Mouse (Mus musculus) MEL (cell line): ENCODE results near the gene 4930404H24Rik. TPM values are rescaled to one million over a fixed set of nuclear protein-coding genes. Genes with fewer than 3 reads are reported as not detected.

ENCODE experiments used
- DNase-seq: peaks from one replicate; pipeline ENCODE4 v3.0.0; 2011; ENCODE audit warnings: low read depth, low spot score
- H3K27ac ChIP-seq: 2 replicates; pipeline ENCODE4 v1.5.1; 2012; ENCODE audit warnings: low read depth, mild to moderate bottlenecking, control low read depth, low read length, moderate library complexity; ENCODE audit not compliant: control insufficient read depth
- H3K27me3 ChIP-seq, 2 experiments: fragments of 150-350 bp in 1 of 2; sonication (generic) in 1 of 2; 2 replicates each; pipeline ENCODE4 v1.6.1; 2012; ENCODE audit warnings: low read length in 2 of 2, mild to moderate bottlenecking in 2 of 2, improper control_type of control experiment in 1 of 2, moderate library complexity in 1 of 2; ENCODE audit not compliant: insufficient read depth in 2 of 2, control insufficient read depth in 1 of 2
- H3K36me3 ChIP-seq, 2 experiments: 2 replicates each; pipeline ENCODE4 v1.6.1; 2012 to 2014; ENCODE audit warnings: low read length in 2 of 2, improper control_type of control experiment in 1 of 2, inconsistent platforms in 1 of 2, mild to moderate bottlenecking in 1 of 2; ENCODE audit not compliant: insufficient read depth in 2 of 2, control insufficient read depth in 1 of 2
- H3K4me1 ChIP-seq, 2 experiments: fragments of 150-350 bp in 1 of 2; sonication (generic) in 1 of 2; 2 replicates each; pipeline ENCODE4 v1.6.1; 2012; ENCODE audit warnings: low read length in 2 of 2, improper control_type of control experiment in 1 of 2, mild to moderate bottlenecking in 1 of 2; ENCODE audit not compliant: insufficient read depth in 2 of 2, control insufficient read depth in 1 of 2
- H3K4me3 ChIP-seq, 2 experiments: fragments of 150-350 bp in 1 of 2; sonication (generic) in 1 of 2; 2 replicates each; pipeline ENCODE4 v1.5.1; 2012; ENCODE audit warnings: low read depth in 2 of 2, low read length in 2 of 2, mild to moderate bottlenecking in 2 of 2, moderate library complexity in 2 of 2, control low read depth in 1 of 2, improper control_type of control experiment in 1 of 2; ENCODE audit not compliant: control insufficient read depth in 1 of 2, insufficient read depth in 1 of 2
- H3K79me2 ChIP-seq: 2 replicates; pipeline ENCODE4 v1.6.1; 2012; ENCODE audit warnings: mild to moderate bottlenecking, low read length, moderate library complexity; ENCODE audit not compliant: control insufficient read depth, poor library complexity, insufficient read depth
- H3K9ac ChIP-seq: 2 replicates; pipeline ENCODE4 v1.6.1; 2012; ENCODE audit warnings: low read depth, mild to moderate bottlenecking, control low read depth, low read length, moderate library complexity; ENCODE audit not compliant: control insufficient read depth, poor library complexity, severe bottlenecking
- H3K9me3 ChIP-seq: fragments of 150-350 bp; sonication (generic); replicated peaks from 2 replicates; pipeline ENCODE4 v1.6.1; 2012; ENCODE audit warnings: mild to moderate bottlenecking, low read length, improper control_type of control experiment, moderate library complexity; ENCODE audit not compliant: insufficient read depth
- BHLHE40 ChIP-seq: IDR thresholded peaks from 2 replicates; pipeline ENCODE4 v1.6.1; 2012; ENCODE audit warnings: low read depth, mild to moderate bottlenecking, inconsistent platforms, low read length, improper control_type of control experiment, borderline replicate concordance
- CHD2 ChIP-seq: IDR thresholded peaks from 2 replicates; pipeline ENCODE4 v1.6.1; 2011; ENCODE audit warnings: low read length, improper control_type of control experiment
- CTCF ChIP-seq, 3 experiments: IDR thresholded peaks in 2 of 3; conservative IDR thresholded peaks in 1 of 3; 2 replicates each; pipeline ENCODE4 v1.5.1; 2011 to 2012; ENCODE audit warnings: low read length in 3 of 3, low read depth in 2 of 3, mild to moderate bottlenecking in 2 of 3, improper control_type of control experiment in 1 of 3, inconsistent platforms in 1 of 3, mixed read lengths in 1 of 3, moderate library complexity in 1 of 3; ENCODE audit not compliant: control insufficient read depth in 1 of 3, insufficient read depth in 1 of 3, poor library complexity in 1 of 3, severe bottlenecking in 1 of 3
- E2F4 ChIP-seq: IDR thresholded peaks from 2 replicates; pipeline ENCODE4 v1.6.1; 2011; ENCODE audit warnings: low read depth, low read length, improper control_type of control experiment, borderline replicate concordance
- ELF1 ChIP-seq: IDR thresholded peaks from 2 replicates; pipeline ENCODE4 v1.6.1; 2014; ENCODE audit warnings: low read depth, mild to moderate bottlenecking, inconsistent platforms, low read length, improper control_type of control experiment, moderate library complexity
- ETS1 ChIP-seq: IDR thresholded peaks from 2 replicates; pipeline ENCODE4 v1.6.1; 2012; ENCODE audit warnings: low read depth, mild to moderate bottlenecking, inconsistent platforms, low read length, improper control_type of control experiment, moderate library complexity
- GATA1 ChIP-seq: IDR thresholded peaks from 2 replicates; pipeline ENCODE4 v1.6.1; 2011; ENCODE audit warnings: low read depth, low read length, improper control_type of control experiment
- HCFC1 ChIP-seq: IDR thresholded peaks from 2 replicates; pipeline ENCODE4 v1.6.1; 2012; ENCODE audit warnings: low read depth, mild to moderate bottlenecking, inconsistent platforms, low read length, improper control_type of control experiment, moderate library complexity
- KAT2A ChIP-seq: conservative IDR thresholded peaks from 2 replicates; pipeline ENCODE4 v1.6.1; 2012; ENCODE audit warnings: low read depth, low read length, improper control_type of control experiment, inconsistent platforms
- MYB ChIP-seq: IDR thresholded peaks from 2 replicates; pipeline ENCODE4 v1.6.1; 2011; ENCODE audit warnings: mild to moderate bottlenecking, low read depth, low read length, improper control_type of control experiment
- MYC ChIP-seq: IDR thresholded peaks from 2 replicates; pipeline ENCODE4 v1.6.1; 2011; ENCODE audit warnings: low read depth, mild to moderate bottlenecking, low read length, improper control_type of control experiment, moderate library complexity
- POLR2A ChIP-seq, 2 experiments: IDR thresholded peaks; 2 replicates each; pipeline ENCODE4 v1.6.1; 2011 to 2012; ENCODE audit warnings: low read length in 2 of 2, mild to moderate bottlenecking in 2 of 2, control low read depth in 1 of 2, improper control_type of control experiment in 1 of 2, low read depth in 1 of 2, moderate library complexity in 1 of 2; ENCODE audit not compliant: control insufficient read depth in 1 of 2, insufficient read depth in 1 of 2, poor library complexity in 1 of 2
- POLR2AphosphoS2 ChIP-seq: IDR thresholded peaks from 2 replicates; pipeline ENCODE4 v1.6.1; 2011; ENCODE audit warnings: low read length, improper control_type of control experiment
- POLR2AphosphoS5 ChIP-seq: IDR thresholded peaks from 2 replicates; pipeline ENCODE4 v1.6.1; 2012; ENCODE audit warnings: low read depth, borderline replicate concordance, mild to moderate bottlenecking, inconsistent platforms, low read length, moderate library complexity, mixed read lengths
- RAD21 ChIP-seq: IDR thresholded peaks from 2 replicates; pipeline ENCODE4 v1.6.1; 2011; ENCODE audit warnings: mild to moderate bottlenecking, low read depth, low read length, improper control_type of control experiment
- RCOR1 ChIP-seq: IDR thresholded peaks from 2 replicates; pipeline ENCODE4 v1.6.1; 2012; ENCODE audit warnings: low read depth, mild to moderate bottlenecking, inconsistent platforms, low read length, improper control_type of control experiment
- SMC3 ChIP-seq: IDR thresholded peaks from 2 replicates; pipeline ENCODE4 v1.6.1; 2011; ENCODE audit warnings: low read depth, low read length, improper control_type of control experiment
- TAL1 ChIP-seq: IDR thresholded peaks from 2 replicates; pipeline ENCODE4 v1.6.1; 2012; ENCODE audit warnings: mild to moderate bottlenecking, inconsistent platforms, low read length, moderate library complexity, mixed read lengths
- TBP ChIP-seq: IDR thresholded peaks from 2 replicates; pipeline ENCODE4 v1.8.0; 2011; ENCODE audit warnings: low read depth, low read length, improper control_type of control experiment
- UBTF ChIP-seq: IDR thresholded peaks from 2 replicates; pipeline ENCODE4 v1.6.1; 2012; ENCODE audit warnings: low read depth, mild to moderate bottlenecking, inconsistent platforms, low read length, improper control_type of control experiment, moderate library complexity, borderline replicate concordance; ENCODE audit not compliant: insufficient read depth
- USF1 ChIP-seq: IDR thresholded peaks from 2 replicates; pipeline ENCODE4 v1.6.1; 2014; ENCODE audit warnings: low read depth, mild to moderate bottlenecking, inconsistent platforms, low read length, improper control_type of control experiment, moderate library complexity
- USF2 ChIP-seq, 2 experiments: IDR thresholded peaks; 2 replicates each; pipeline ENCODE4 v1.6.1; 2011 to 2012; ENCODE audit warnings: improper control_type of control experiment in 2 of 2, low read length in 2 of 2, borderline replicate concordance in 1 of 2, inconsistent platforms in 1 of 2, low read depth in 1 of 2, mild to moderate bottlenecking in 1 of 2; ENCODE audit not compliant: insufficient read depth in 1 of 2
- ZC3H11A ChIP-seq: IDR thresholded peaks from 2 replicates; pipeline ENCODE4 v1.6.1; 2012; ENCODE audit warnings: low read depth, mild to moderate bottlenecking, inconsistent platforms, low read length, improper control_type of control experiment
- ZKSCAN1 ChIP-seq: IDR thresholded peaks from 2 replicates; pipeline ENCODE4 v1.6.1; 2012; ENCODE audit warnings: low read depth, mild to moderate bottlenecking, inconsistent platforms, low read length, improper control_type of control experiment, moderate library complexity
- polyA plus RNA-seq, 2 experiments: library from polyadenylated mRNA; stranded (reverse) in 1 of 2; unstranded in 1 of 2; fragments of >175 nt in 1 of 2; fragments of >200 nt in 1 of 2; gene quantifications; 2 replicates each; pipeline versions ENCODE4 v1.2.1 to v1.2.4; 2012; ENCODE audit warnings: low replicate concordance in 2 of 2, low read depth in 1 of 2; ENCODE audit not compliant: insufficient read length in 2 of 2, insufficient read depth in 1 of 2, missing spikeins in 1 of 2
- total RNA-seq: library from RNA; depleted of rRNA; stranded (reverse); fragments of 300-350 nt; gene quantifications from 2 replicates; pipeline ENCODE4 v1.2.3, GENCODE M21; 2012

4930404H24Rik gene
- total and polyA plus RNA-seq, 3 experiments = 0.24 TPM; not detected in 2

- peak; percentile 76 for DNase-seq
- Histone ChIP-seq H3K79me2 (no peaks in the 10 kb centered on the region), H3K9ac (no peak overlapping the region), H3K4me3 (no peak overlapping the region), H3K27ac (no peak overlapping the region), H3K9me3 (no peaks in the 10 kb centered on the region), H3K27me3 (no peaks in the 10 kb centered on the region), H3K4me1 (peaks cover 2 to 14% of the 10 kb centered on the region in 2 experiments; a peak in 3 of 4 replicates), H3K36me3 (peaks cover 0 to 14% of the 10 kb centered on the region in 2 experiments; a peak in 2 of 4 replicates)
- TF ChIP-seq E2F4 (no peak), BHLHE40 (no peak), CHD2 (no peak), TAL1 (no peak), ELF1 (no peak), ZKSCAN1 (no peak), POLR2AphosphoS5 (no peak), ETS1 (no peak), USF1 (no peak), TBP (no peak), POLR2A (IDR thresholded peaks at IDR 0.05; ENCODE audit: control insufficient read depth in 1 of 2, insufficient read depth in 1 of 2, low read depth in 1 of 2, low read length in 2 of 2, poor library complexity in 1 of 2) (no peak), CTCF (IDR thresholded peaks at IDR 0.05 in 2 of 3, conservative IDR thresholded peaks at IDR 0.05 in 1 of 3; ENCODE audit: control insufficient read depth in 1 of 3, insufficient read depth in 1 of 3, low read depth in 2 of 3, low read length in 3 of 3, poor library complexity in 1 of 3, severe bottlenecking in 1 of 3) (no peak)
Measured at GRCm38 (mm10) chr2:153475114-153476112, 17.2 kb upstream of the 4930404H24Rik start.

DNA sequence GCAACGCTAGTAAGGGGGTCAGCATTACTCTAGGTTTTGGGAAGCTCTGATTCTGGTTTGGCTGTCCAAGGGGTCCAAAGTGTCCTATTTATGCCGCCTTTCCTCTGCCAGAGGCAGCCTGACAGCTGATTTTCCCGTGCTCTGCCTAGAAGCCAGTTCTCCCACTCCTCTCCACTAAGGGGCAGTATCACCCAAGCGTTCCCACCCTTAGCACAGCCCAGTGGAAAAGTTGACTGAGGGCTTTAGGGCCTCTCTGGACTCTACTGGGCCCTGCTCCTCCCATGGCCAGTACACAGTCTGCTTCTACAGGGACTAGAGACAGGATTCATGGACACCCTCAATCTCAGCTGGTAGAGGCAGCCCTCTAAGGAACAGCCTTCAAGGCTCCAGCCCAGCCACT, 14.0 kb upstream of the 4930404H24Rik start:
- H3K27me3 ChIP-seq = no peaks in the 10 kb centered on the region
- H3K4me1 ChIP-seq = peaks cover 10 to 21% of the 10 kb centered on the region in 2 experiments
- TF ChIP-seq POLR2AphosphoS2 (no peak), USF2 (IDR thresholded peaks at IDR 0.05; ENCODE audit: borderline replicate concordance in 1 of 2, insufficient read depth in 1 of 2, low read depth in 1 of 2, low read length in 2 of 2) (no peak), ZC3H11A (peak; percentile 96), UBTF (no peak), HCFC1 (no peak), E2F4 (no peak), MYB (no peak), RAD21 (peak; percentile 98), CTCF (IDR thresholded peaks at IDR 0.05 in 2 of 3, conservative IDR thresholded peaks at IDR 0.05 in 1 of 3; ENCODE audit: control insufficient read depth in 1 of 3, insufficient read depth in 1 of 3, low read depth in 2 of 3, low read length in 3 of 3, poor library complexity in 1 of 3, severe bottlenecking in 1 of 3) (peak; percentile 74 to 92 (median 83)), SMC3 (peak; percentile 99), MYC (no peak), RCOR1 (no peak), KAT2A (no peak), GATA1 (no peak), POLR2AphosphoS5 (no peak), TAL1 (no peak)
- no peaks in the 10 kb centered on the region for H3K79me2 ChIP-seq
- no peak overlapping the region for H3K9ac ChIP-seq
- peak; percentile 68 for DNase-seq
- no peak overlapping the region for H3K4me3 ChIP-seq
- no peaks in the 10 kb centered on the region for H3K9me3 ChIP-seq
- H3K27ac ChIP-seq = no peak overlapping the region
- peaks cover 2 to 19% of the 10 kb centered on the region in 2 experiments; a peak in 3 of 4 replicates for H3K36me3 ChIP-seq
